Mouse (Mus musculus): ENCODE measurements at regions not wholly inside any gene's neighbourhood (a gene's known extent, or its start where the extent isn't known, plus 50 kb on each side); places are given as distances from the start of the nearest gene placed in this dataset.

- TF ChIP-seq EP300 (IDR thresholded peaks at IDR 0.05) (no peak), CTCF (IDR thresholded peaks at IDR 0.05) (no peak)
Measured at GRCm38 (mm10) chr2:131698008-131698965, 136.2 kb upstream of the Adra1d start.

All from lung, postnatal 0 days (tissue).